Mouse (Mus musculus) neural tube, embryonic 11.5 days (tissue): Measurements from ENCODE around the gene Tmbim7. TPM values are rescaled to one million over a fixed set of nuclear protein-coding genes. Genes with fewer than 3 reads are reported as not detected.
"Not testable (repeated sequence)": the region's sequence is repeated elsewhere in the genome, so short reads cannot be mapped to it uniquely, and the experiment has no call there.

ENCODE experiments used
- ATAC-seq: fragments of 200-750 bp; cut with Nextera tagmentation; 2 replicates; pipeline ENCODE4 v1.8.0; 2017; ENCODE audit warnings: moderate number of reproducible peaks, mild to moderate bottlenecking, moderate TSS enrichment, moderate library complexity; ENCODE audit not compliant: insufficient read depth, low FRiP score, low TSS enrichment
- DNase-seq: peaks from one replicate; pipeline ENCODE4 v3.0.0-alpha.2; 2015; ENCODE audit warnings: low spot score
- H3K27ac ChIP-seq: fragments of 300-500 bp; sonication (generic); 2 replicates; pipeline ENCODE4 v1.5.1; 2014; ENCODE audit warnings: low read depth, mild to moderate bottlenecking, low read length
- H3K27me3 ChIP-seq: fragments of 300-500 bp; sonication (generic); 2 replicates; pipeline ENCODE4 v1.6.1; 2014; ENCODE audit warnings: mild to moderate bottlenecking, low read length, mixed read lengths; ENCODE audit not compliant: control insufficient read depth, insufficient read depth
- H3K36me3 ChIP-seq: fragments of 300-500 bp; sonication (generic); 2 replicates; pipeline ENCODE4 v1.6.1; 2014; ENCODE audit warnings: mild to moderate bottlenecking, low read length, moderate library complexity, mixed read lengths; ENCODE audit not compliant: control insufficient read depth, insufficient read depth
- H3K4me1 ChIP-seq: fragments of 300-500 bp; sonication (generic); 2 replicates; pipeline ENCODE4 v1.6.1; 2014; ENCODE audit warnings: low read length, mixed read lengths; ENCODE audit not compliant: control insufficient read depth, insufficient read depth
- H3K4me2 ChIP-seq: fragments of 300-500 bp; sonication (generic); 2 replicates; pipeline ENCODE4 v1.6.1; 2014; ENCODE audit warnings: low read depth, mild to moderate bottlenecking, moderate library complexity
- H3K4me3 ChIP-seq: fragments of 300-500 bp; sonication (generic); 2 replicates; pipeline ENCODE4 v1.5.1; 2014; ENCODE audit warnings: low read depth, low read length
- H3K9ac ChIP-seq: fragments of 300-500 bp; sonication (generic); 2 replicates; pipeline ENCODE4 v1.6.1; 2014; ENCODE audit warnings: mild to moderate bottlenecking, low read length
- H3K9me3 ChIP-seq: fragments of 300-500 bp; sonication (generic); 2 replicates; pipeline ENCODE4 v1.6.1; 2016; ENCODE audit warnings: low read length; ENCODE audit not compliant: control insufficient read depth
- WGBS: fragments of 180-500 bp; shearing (Covaris S2); extraction: QIAGEN DNeasy Blood & Tissue Kit; methylation state at CpG from one replicate; pipeline ENCODE4 v1.1.7; 2014; 5-methylcytosine and 5-hydroxymethylcytosine counted together
- polyA plus RNA-seq: library from polyadenylated mRNA; unstranded; fragments of >200 nt; fragmentation: Nextera tagmentation; extraction: Ambion mirVana; gene quantifications from 2 replicates; pipeline ENCODE4 v1.2.1, GENCODE M21; 2014

The Tmbim7 gene
- polyA plus RNA-seq, result not detected in 2 replicates

DNA sequence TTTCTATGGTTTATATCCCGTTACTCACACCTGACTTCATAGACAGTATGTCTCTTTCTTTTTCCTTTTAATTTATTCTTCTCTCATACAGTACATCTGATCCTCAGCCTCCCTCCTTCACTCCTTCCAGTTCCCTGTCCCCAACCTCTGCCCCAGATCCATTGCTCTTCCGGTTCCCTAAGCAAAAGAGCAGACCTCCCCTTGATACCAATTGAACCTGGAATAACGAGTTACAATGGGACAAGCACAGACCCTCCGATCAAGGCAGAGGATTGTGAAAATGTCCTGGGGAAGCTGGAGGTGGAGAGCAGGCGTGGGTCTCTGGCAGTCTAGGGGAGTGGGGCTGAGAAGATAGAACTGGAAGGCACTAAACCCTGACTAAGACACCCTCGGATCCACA lies at the start of gene Tmbim7:
TSS of gene Tmbim7 (plus strand) at position 301 of the 400 bp plus-strand sequence.
- H3K4me3 ChIP-seq, result no peak within 1 kb of the TSS
- ATAC-seq (no peak), DNase-seq (no peak)
- 78% methylated on average over 6 of the region's 6 CpGs for WGBS
- H3K4me1 ChIP-seq, result no peaks in the 10 kb centered on the region
- H3K36me3 ChIP-seq, result no peaks in the 10 kb centered on the region
- H3K9me3 ChIP-seq, result no peaks in the 10 kb centered on the region
- no peak within 1 kb of the TSS for H3K4me2 ChIP-seq
- no peak within 1 kb of the TSS for H3K27ac ChIP-seq
- no peaks in the 10 kb centered on the region for H3K27me3 ChIP-seq
- H3K9ac ChIP-seq, result no peak within 1 kb of the TSS

DNA sequence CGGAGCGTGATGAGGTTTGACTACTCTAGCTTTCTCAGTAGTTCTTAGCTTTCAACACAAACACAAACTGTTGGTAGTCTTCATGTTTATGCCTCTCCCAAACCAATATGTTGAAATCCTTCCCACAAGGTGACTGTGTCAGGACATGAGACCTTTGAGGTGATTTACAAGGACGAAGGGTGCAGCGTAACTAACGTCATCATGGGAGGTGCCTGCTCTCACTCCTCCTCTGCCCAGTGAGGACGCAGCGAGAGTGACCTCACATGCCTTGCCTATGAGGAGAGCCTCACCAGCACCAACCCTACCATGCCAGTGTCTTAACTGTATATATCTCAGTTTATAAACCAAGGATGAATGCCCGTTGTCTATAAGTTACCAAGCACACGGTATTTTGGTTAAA lies 43.9 kb upstream of the Tmbim7 start:
- DNase-seq (no peak), ATAC-seq (no peak)
- Histone ChIP-seq H3K27me3 (no peaks in the 10 kb centered on the region), H3K4me3 (no peak overlapping the region), H3K4me1 (no peaks in the 10 kb centered on the region), H3K9me3 (no peaks in the 10 kb centered on the region), H3K9ac (no peak overlapping the region), H3K4me2 (no peak overlapping the region), H3K27ac (no peak overlapping the region), H3K36me3 (peaks cover 1% of the 10 kb centered on the region; the same call in 1 of the 2 replicates)
- WGBS, result 94% methylated on average over 9 of the region's 9 CpGs

- 94% methylated on average over 7 of the region's 7 CpGs for WGBS
- H3K27me3 ChIP-seq, result no peaks in the 10 kb centered on the region
- no peak overlapping the region for H3K27ac ChIP-seq
- peaks cover 3% of the 10 kb centered on the region; the same call in 1 of the 2 replicates for H3K36me3 ChIP-seq
- ATAC-seq (no peak), DNase-seq (no peak)
- H3K4me3 ChIP-seq, result no peak overlapping the region
- no peak overlapping the region for H3K9ac ChIP-seq
- H3K4me2 ChIP-seq, result no peak overlapping the region
- H3K4me1 ChIP-seq, result no peaks in the 10 kb centered on the region
- no peaks in the 10 kb centered on the region for H3K9me3 ChIP-seq
Measured at GRCm38 (mm10) chr5:3609241-3609640, 41.7 kb upstream of the Tmbim7 start.

DNA sequence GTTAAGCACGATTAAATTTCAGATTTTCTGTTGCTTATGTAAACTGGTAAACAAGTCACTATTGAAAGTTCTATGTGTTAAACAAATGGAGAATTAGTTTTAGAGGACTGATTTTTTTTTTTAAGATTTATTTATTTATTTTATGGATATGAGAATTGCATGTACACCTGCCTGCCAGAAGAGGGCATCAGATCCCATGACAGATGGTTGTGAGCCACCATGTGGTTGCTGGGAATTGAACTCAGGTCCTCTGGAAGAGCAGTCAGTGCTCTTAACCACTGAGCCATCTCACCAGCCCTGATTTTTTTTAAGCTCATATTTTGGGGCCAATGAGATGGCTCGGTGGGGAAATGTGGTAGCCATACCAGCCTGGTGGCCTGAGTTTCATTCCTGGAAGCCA lies 39.1 kb upstream of the Tmbim7 start:
- not testable (repeated sequence) for H3K4me2 ChIP-seq, H3K27ac ChIP-seq, H3K9ac ChIP-seq, ATAC-seq, H3K9me3 ChIP-seq, DNase-seq, H3K4me1 ChIP-seq, H3K36me3 ChIP-seq, H3K27me3 ChIP-seq, H3K4me3 ChIP-seq
- WGBS, result 88% methylated on average over 2 of the region's 2 CpGs

GRCm38 (mm10) chr5:3620486-3620885 lies 30.5 kb upstream of the Tmbim7 start:
- DNase-seq, result no peak
- H3K4me3 ChIP-seq, result no peak overlapping the region
- H3K4me1 ChIP-seq, result no peaks in the 10 kb centered on the region
- H3K27me3 ChIP-seq, result no peaks in the 10 kb centered on the region
- ATAC-seq, result no peak
- no peaks in the 10 kb centered on the region; the same call in none of the 2 replicates for H3K36me3 ChIP-seq
- 77% methylated on average over 7 of the region's 7 CpGs for WGBS
- H3K9ac ChIP-seq, result no peak overlapping the region
- H3K4me2 ChIP-seq, result no peak overlapping the region
- H3K9me3 ChIP-seq, result no peaks in the 10 kb centered on the region
- no peak overlapping the region for H3K27ac ChIP-seq

DNA sequence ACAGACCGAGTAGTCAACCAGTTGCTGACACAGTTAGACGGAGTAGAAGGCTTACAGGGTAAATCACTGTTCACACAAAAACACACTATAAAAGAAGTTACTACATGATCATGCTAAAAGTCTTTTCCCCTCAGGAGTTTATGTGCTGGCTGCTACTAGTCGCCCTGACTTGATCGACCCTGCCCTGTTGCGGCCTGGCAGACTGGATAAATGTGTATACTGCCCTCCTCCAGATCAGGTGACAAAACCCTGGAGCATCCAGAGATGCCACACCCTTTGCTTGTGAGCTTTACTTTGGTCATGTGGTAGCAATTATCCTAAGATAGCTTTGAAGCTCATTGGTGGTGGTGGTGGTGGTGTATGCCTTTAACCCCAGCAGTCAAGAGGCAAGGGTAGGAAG lies 20.9 kb upstream of the Tmbim7 start:
- no peaks in the 10 kb centered on the region for H3K27me3 ChIP-seq
- ATAC-seq (no peak), DNase-seq (no peak)
- H3K4me1 ChIP-seq, result no peaks in the 10 kb centered on the region
- 93% methylated on average over 5 of the region's 5 CpGs for WGBS
- H3K27ac ChIP-seq, result no peak overlapping the region
- H3K9ac ChIP-seq, result no peak overlapping the region
- H3K9me3 ChIP-seq, result no peaks in the 10 kb centered on the region
- H3K4me3 ChIP-seq, result no peak overlapping the region
- H3K36me3 ChIP-seq, result no peaks in the 10 kb centered on the region; the same call in 1 of the 2 replicates
- H3K4me2 ChIP-seq, result no peak overlapping the region

DNA sequence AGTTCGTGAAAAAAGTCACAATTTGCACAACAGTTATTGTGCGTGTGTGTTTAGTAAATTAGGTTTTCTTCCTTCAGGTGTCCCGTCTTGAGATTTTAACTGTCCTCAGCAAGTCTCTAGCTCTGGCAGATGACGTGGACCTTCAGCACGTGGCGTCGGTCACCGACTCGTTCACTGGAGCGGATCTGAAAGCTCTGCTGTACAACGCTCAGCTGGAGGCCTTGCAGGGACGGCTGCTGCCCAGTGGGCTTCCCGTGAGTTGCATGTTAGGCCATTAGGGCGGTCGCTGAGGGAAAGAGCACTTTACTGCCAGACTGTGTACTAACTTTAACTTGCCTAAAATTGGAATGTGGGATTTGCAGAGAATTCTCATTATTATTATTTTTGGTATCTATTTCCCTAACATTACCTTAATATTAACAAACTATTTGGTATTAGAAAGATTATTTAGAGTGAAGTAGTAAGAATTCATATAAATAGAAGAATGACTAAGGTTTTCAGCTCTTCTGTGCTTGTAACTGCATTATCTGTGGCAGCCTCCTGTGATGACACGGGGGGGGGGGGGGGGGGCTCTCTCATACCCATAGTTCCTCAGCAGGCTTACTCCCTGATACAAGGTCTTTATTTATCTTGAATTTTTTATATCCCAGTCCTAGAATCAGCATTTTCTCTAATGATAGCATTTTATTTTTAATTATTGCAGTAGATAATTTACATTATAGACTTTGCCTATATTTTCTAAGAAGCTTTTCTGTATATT lies 19.3 kb upstream of the Tmbim7 start:
- H3K27me3 ChIP-seq, result no peaks in the 10 kb centered on the region
- ATAC-seq, result no peak
- WGBS, result 63% methylated on average over 16 of the region's 16 CpGs
- H3K9ac ChIP-seq, result no peak overlapping the region
- H3K27ac ChIP-seq, result no peak overlapping the region
- no peaks in the 10 kb centered on the region for H3K4me1 ChIP-seq
- H3K4me2 ChIP-seq, result no peak overlapping the region
- H3K36me3 ChIP-seq, result no peaks in the 10 kb centered on the region; the same call in 1 of the 2 replicates
- H3K9me3 ChIP-seq, result no peaks in the 10 kb centered on the region
- no peak for DNase-seq
- no peak overlapping the region for H3K4me3 ChIP-seq

DNA sequence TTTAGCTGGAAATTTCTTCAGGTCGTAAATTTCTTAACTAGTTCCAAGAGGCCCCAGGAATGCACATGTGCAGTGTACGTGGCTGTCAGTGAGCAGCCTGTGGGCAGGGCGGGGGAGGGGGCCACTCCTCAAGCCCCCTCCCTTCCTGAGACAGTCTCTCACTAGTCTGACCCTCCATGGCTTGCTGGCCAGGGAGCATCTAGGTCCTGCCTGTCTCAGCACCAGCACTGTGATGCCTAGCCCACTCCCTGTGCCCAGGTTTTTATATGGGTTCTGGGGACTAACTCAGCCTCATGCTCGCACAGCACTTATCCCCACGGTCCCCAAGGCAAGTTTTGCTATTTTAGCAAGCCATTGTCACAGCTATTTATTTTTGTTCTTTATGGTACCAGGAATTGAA lies 18.7 kb upstream of the Tmbim7 start:
- Histone ChIP-seq H3K9ac (no peak overlapping the region), H3K27me3 (no peaks in the 10 kb centered on the region), H3K27ac (no peak overlapping the region), H3K36me3 (no peaks in the 10 kb centered on the region; the same call in 1 of the 2 replicates), H3K4me1 (no peaks in the 10 kb centered on the region), H3K4me2 (no peak overlapping the region), H3K9me3 (no peaks in the 10 kb centered on the region), H3K4me3 (no peak overlapping the region)
- DNase-seq, result no peak
- no peak for ATAC-seq
- WGBS, result 85% methylated on average over 5 of the region's 5 CpGs

DNA sequence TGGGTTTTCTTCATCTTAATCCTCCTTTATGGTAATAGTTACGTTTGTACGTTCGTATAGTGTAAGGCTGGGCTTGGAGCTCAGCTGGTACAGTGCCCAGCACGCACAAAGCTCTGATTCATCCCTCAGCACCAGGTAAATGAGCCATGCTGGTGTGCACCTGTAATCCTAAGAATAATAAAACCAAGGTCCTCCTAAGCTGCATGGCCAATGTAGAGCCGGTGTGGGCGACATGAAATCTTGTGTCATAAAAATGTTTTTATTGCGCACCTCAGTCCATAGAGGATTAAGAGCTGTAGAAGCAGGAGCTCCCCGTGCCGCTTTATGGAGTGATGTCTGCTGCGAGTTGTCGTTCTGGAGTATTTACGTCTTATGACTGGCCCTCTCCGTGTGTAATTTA lies 17.7 kb upstream of the Tmbim7 start:
- Histone ChIP-seq H3K9ac (no peak overlapping the region), H3K4me1 (no peaks in the 10 kb centered on the region), H3K4me3 (no peak overlapping the region), H3K4me2 (no peak overlapping the region), H3K27me3 (no peaks in the 10 kb centered on the region), H3K27ac (no peak overlapping the region), H3K9me3 (no peaks in the 10 kb centered on the region), H3K36me3 (no peaks in the 10 kb centered on the region; the same call in 1 of the 2 replicates)
- ATAC-seq (no peak), DNase-seq (no peak)
- WGBS, result 95% methylated on average over 13 of the region's 13 CpGs
